Mouse (Mus musculus): ENCODE measurements around the gene Golga5. TPM values are rescaled to one million over a fixed set of nuclear protein-coding genes. Genes with fewer than 3 reads are reported as not detected.

Gene Golga5
- polyA plus RNA-seq, 1 experiment from 2014 or later: 35.1 TPM

DNA sequence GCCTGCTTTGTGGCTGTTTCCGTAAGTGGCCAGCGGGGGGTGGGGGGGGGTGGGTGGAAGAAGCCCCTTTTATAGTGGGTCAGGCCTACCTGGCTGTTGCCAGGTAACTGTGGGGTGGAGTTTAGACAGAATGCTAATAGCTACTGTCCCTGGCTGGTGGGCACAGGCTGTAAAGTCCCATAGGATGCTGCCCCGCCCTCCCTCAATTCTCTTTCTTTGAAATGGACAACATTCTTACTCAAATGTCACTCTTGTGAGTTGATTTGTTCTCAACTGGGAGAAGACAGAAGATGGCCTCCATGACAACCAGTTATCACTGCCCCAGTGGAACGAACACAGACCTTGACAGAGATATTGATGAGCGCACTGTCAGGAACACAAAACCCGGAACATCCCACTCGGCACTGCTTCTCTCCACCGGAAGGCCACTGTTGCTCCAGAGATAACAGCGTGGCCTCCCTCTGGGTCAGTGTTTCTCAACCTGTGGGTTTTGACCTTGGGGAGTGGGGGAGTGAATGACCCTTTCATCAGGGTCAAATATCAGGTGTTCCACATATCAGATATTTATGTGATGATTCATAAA is 36.3 kb downstream of the Golga5 start:
- Histone ChIP-seq H3K9ac (replicated peaks; ENCODE audit: low read depth, low read length) (no peak overlapping the region), H3K4me1 (ENCODE audit: control insufficient read depth, insufficient read depth, low read length) (no peaks in the 10 kb centered on the region), H3K9me3 (ENCODE audit: control insufficient read depth, low read depth, low read length) (no peaks in the 10 kb centered on the region), H3K36me3 (ENCODE audit: control insufficient read depth, insufficient read depth, low read length) (no peaks in the 10 kb centered on the region), H3K27me3 (ENCODE audit: control insufficient read depth, insufficient read depth, low read length) (no peaks in the 10 kb centered on the region), H3K4me3 (ENCODE audit: low read depth, low read length) (no peak overlapping the region), H3K27ac (ENCODE audit: low read length) (no peak overlapping the region), H3K4me2 (replicated peaks; ENCODE audit: low read depth, low read length) (no peak overlapping the region)
- 74% methylated on average over 9 of the region's 9 CpGs for WGBS
- no peak for ATAC-seq (ENCODE audit: insufficient number of reproducible peaks, insufficient read depth, low FRiP score, low read depth)

DNA sequence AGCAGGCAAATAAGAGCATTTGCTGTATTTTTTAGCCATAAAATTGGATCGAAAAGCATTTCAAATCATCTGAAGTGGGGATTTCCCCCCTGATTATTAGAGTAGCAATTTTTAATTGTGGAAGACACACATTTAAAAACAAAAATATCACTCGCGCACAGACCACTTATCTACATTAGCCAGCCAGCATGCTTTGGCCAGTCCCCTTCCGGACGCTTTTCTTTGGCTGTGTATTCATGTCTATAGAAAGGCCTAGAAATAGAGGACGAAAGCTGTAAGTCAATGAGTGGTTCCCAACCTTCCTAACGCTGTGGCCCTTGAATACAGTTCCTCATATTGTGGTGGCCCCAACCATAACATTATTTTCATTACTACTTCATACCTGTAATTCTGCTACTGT is 37.0 kb downstream of the Golga5 start:
- Histone ChIP-seq H3K27ac (ENCODE audit: low read length) (no peak overlapping the region), H3K9ac (replicated peaks; ENCODE audit: low read depth, low read length) (no peak overlapping the region), H3K4me2 (replicated peaks; ENCODE audit: low read depth, low read length) (no peak overlapping the region), H3K27me3 (ENCODE audit: control insufficient read depth, insufficient read depth, low read length) (no peaks in the 10 kb centered on the region), H3K4me3 (ENCODE audit: low read depth, low read length) (no peak overlapping the region), H3K9me3 (ENCODE audit: control insufficient read depth, low read depth, low read length) (no peaks in the 10 kb centered on the region), H3K36me3 (ENCODE audit: control insufficient read depth, insufficient read depth, low read length) (no peaks in the 10 kb centered on the region), H3K4me1 (ENCODE audit: control insufficient read depth, insufficient read depth, low read length) (no peaks in the 10 kb centered on the region)
- WGBS: 85% methylated on average over 7 of the region's 7 CpGs
- no peak for ATAC-seq (ENCODE audit: insufficient number of reproducible peaks, insufficient read depth, low FRiP score, low read depth)

GRCm38 (mm10) chr12:102511363-102511762 is 42.4 kb downstream of the Golga5 start:
- H3K4me3 ChIP-seq (ENCODE audit: low read depth, low read length): no peak overlapping the region
- no peaks in the 10 kb centered on the region for H3K27me3 ChIP-seq (ENCODE audit: control insufficient read depth, insufficient read depth, low read length)
- no peaks in the 10 kb centered on the region for H3K9me3 ChIP-seq (ENCODE audit: control insufficient read depth, low read depth, low read length)
- no peak overlapping the region for H3K4me2 ChIP-seq (replicated peaks; ENCODE audit: low read depth, low read length)
- ATAC-seq (ENCODE audit: insufficient number of reproducible peaks, insufficient read depth, low FRiP score, low read depth): no peak
- H3K9ac ChIP-seq (replicated peaks; ENCODE audit: low read depth, low read length): no peak overlapping the region
- WGBS: 57% methylated on average over 3 of the region's 3 CpGs
- no peak overlapping the region for H3K27ac ChIP-seq (ENCODE audit: low read length)
- H3K36me3 ChIP-seq (ENCODE audit: control insufficient read depth, insufficient read depth, low read length): no peaks in the 10 kb centered on the region
- H3K4me1 ChIP-seq (ENCODE audit: control insufficient read depth, insufficient read depth, low read length): no peaks in the 10 kb centered on the region

GRCm38 (mm10) chr12:102514151-102514550 is 45.2 kb downstream of the Golga5 start:
- H3K4me2 ChIP-seq (replicated peaks; ENCODE audit: low read depth, low read length): no peak overlapping the region
- no peaks in the 10 kb centered on the region for H3K27me3 ChIP-seq (ENCODE audit: control insufficient read depth, insufficient read depth, low read length)
- no peak for ATAC-seq (ENCODE audit: insufficient number of reproducible peaks, insufficient read depth, low FRiP score, low read depth)
- no peaks in the 10 kb centered on the region for H3K4me1 ChIP-seq (ENCODE audit: control insufficient read depth, insufficient read depth, low read length)
- H3K9me3 ChIP-seq (ENCODE audit: control insufficient read depth, low read depth, low read length): no peaks in the 10 kb centered on the region
- 80% methylated on average over 6 of the region's 6 CpGs for WGBS
- H3K4me3 ChIP-seq (ENCODE audit: low read depth, low read length): no peak overlapping the region
- H3K36me3 ChIP-seq (ENCODE audit: control insufficient read depth, insufficient read depth, low read length): no peaks in the 10 kb centered on the region
- H3K27ac ChIP-seq (ENCODE audit: low read length): no peak overlapping the region
- no peak overlapping the region for H3K9ac ChIP-seq (replicated peaks; ENCODE audit: low read depth, low read length)

DNA sequence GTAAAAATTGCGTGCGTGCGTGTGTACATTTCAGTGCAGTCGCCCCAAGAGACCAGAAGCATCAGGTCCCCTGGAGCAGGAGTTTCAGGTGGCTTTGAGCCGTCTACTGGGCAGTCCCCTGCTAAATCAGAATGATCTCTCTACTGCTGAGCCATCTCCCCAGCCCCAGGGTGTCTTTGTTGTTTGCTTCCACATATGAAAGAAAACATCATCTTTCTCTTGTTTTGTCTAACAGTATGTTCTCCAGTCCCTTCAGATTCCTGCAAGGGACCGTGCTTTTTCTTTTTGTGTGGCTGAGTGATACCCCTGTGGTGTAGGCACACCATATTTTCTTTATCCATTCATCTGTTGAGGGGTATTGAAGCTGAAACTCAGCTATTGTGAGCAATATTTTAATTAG is 45.8 kb downstream of the Golga5 start:
- Histone ChIP-seq H3K4me1 (ENCODE audit: control insufficient read depth, insufficient read depth, low read length) (no peaks in the 10 kb centered on the region), H3K27ac (ENCODE audit: low read length) (no peak overlapping the region), H3K9me3 (ENCODE audit: control insufficient read depth, low read depth, low read length) (no peaks in the 10 kb centered on the region), H3K27me3 (ENCODE audit: control insufficient read depth, insufficient read depth, low read length) (no peaks in the 10 kb centered on the region), H3K4me3 (ENCODE audit: low read depth, low read length) (no peak overlapping the region), H3K9ac (replicated peaks; ENCODE audit: low read depth, low read length) (no peak overlapping the region), H3K36me3 (ENCODE audit: control insufficient read depth, insufficient read depth, low read length) (no peaks in the 10 kb centered on the region), H3K4me2 (replicated peaks; ENCODE audit: low read depth, low read length) (no peak overlapping the region)
- ATAC-seq (ENCODE audit: insufficient number of reproducible peaks, insufficient read depth, low FRiP score, low read depth): no peak
- WGBS: 88% methylated on average over 6 of the region's 6 CpGs

- ATAC-seq (ENCODE audit: insufficient number of reproducible peaks, insufficient read depth, low FRiP score, low read depth): no peak
- H3K27ac ChIP-seq (ENCODE audit: low read length): no peak overlapping the region
- no peaks in the 10 kb centered on the region for H3K36me3 ChIP-seq (ENCODE audit: control insufficient read depth, insufficient read depth, low read length)
- no peaks in the 10 kb centered on the region for H3K9me3 ChIP-seq (ENCODE audit: control insufficient read depth, low read depth, low read length)
- H3K4me1 ChIP-seq (ENCODE audit: control insufficient read depth, insufficient read depth, low read length): peaks cover under 1% of the 10 kb centered on the region; the same call in 1 of the 2 replicates
- no peak overlapping the region for H3K4me3 ChIP-seq (ENCODE audit: low read depth, low read length)
- 79% methylated on average over 4 of the region's 4 CpGs for WGBS
- no peak overlapping the region for H3K9ac ChIP-seq (replicated peaks; ENCODE audit: low read depth, low read length)
- no peaks in the 10 kb centered on the region for H3K27me3 ChIP-seq (ENCODE audit: control insufficient read depth, insufficient read depth, low read length)
- H3K4me2 ChIP-seq (replicated peaks; ENCODE audit: low read depth, low read length): no peak overlapping the region
These were observed 47.2 kb downstream of the Golga5 start for GRCm38 (mm10) chr12:102516151-102516550.

- no peaks in the 10 kb centered on the region for H3K36me3 ChIP-seq (ENCODE audit: control insufficient read depth, insufficient read depth, low read length)
- H3K9me3 ChIP-seq (ENCODE audit: control insufficient read depth, low read depth, low read length): no peaks in the 10 kb centered on the region
These were observed 48.7 kb downstream of the Golga5 start for GRCm38 (mm10) chr12:102517647-102518046.

GRCm38 (mm10) chr12:102519929-102520720 is 51.2 kb downstream of the Golga5 start:
- no peaks in the 10 kb centered on the region for H3K36me3 ChIP-seq (ENCODE audit: control insufficient read depth, insufficient read depth, low read length)
- ATAC-seq (ENCODE audit: insufficient number of reproducible peaks, insufficient read depth, low FRiP score, low read depth): no peak
- H3K27ac ChIP-seq (ENCODE audit: low read length): no peak overlapping the region
- peaks cover 13% of the 10 kb centered on the region; the same call in 1 of the 2 replicates for H3K4me1 ChIP-seq (ENCODE audit: control insufficient read depth, insufficient read depth, low read length)
- no peak overlapping the region for H3K9ac ChIP-seq (replicated peaks; ENCODE audit: low read depth, low read length)
- 87% methylated on average over 12 of the region's 12 CpGs for WGBS
- no peak overlapping the region for H3K4me2 ChIP-seq (replicated peaks; ENCODE audit: low read depth, low read length)
- H3K9me3 ChIP-seq (ENCODE audit: control insufficient read depth, low read depth, low read length): no peaks in the 10 kb centered on the region
- no peak overlapping the region for H3K4me3 ChIP-seq (ENCODE audit: low read depth, low read length)
- H3K27me3 ChIP-seq (ENCODE audit: control insufficient read depth, insufficient read depth, low read length): no peaks in the 10 kb centered on the region

More at GRCm38 (mm10) chr12:102517647-102518046, 48.7 kb downstream of the Golga5 start:
- no peaks in the 10 kb centered on the region for H3K27me3 ChIP-seq (ENCODE audit: control insufficient read depth, insufficient read depth, low read length)
- ATAC-seq (ENCODE audit: insufficient number of reproducible peaks, insufficient read depth, low FRiP score, low read depth): no peak
- H3K27ac ChIP-seq (ENCODE audit: low read length): no peak overlapping the region
- WGBS: 79% methylated on average over 13 of the region's 13 CpGs
- H3K4me1 ChIP-seq (ENCODE audit: control insufficient read depth, insufficient read depth, low read length): peaks cover 10% of the 10 kb centered on the region; the same call in 1 of the 2 replicates
- H3K4me2 ChIP-seq (replicated peaks; ENCODE audit: low read depth, low read length): no peak overlapping the region
- H3K9ac ChIP-seq (replicated peaks; ENCODE audit: low read depth, low read length): no peak overlapping the region
- H3K4me3 ChIP-seq (ENCODE audit: low read depth, low read length): no peak overlapping the region

Data from stomach, embryonic 14.5 days (tissue).